Mouse (Mus musculus) liver, postnatal 0 days (tissue): Measurements from ENCODE around the gene Hist1h3c. TPM values are rescaled to one million over a fixed set of nuclear protein-coding genes. Genes with fewer than 3 reads are reported as not detected.

Source experiments
- ATAC-seq: fragments of 200-750 bp; cut with Nextera tagmentation; 2 replicates; pipeline ENCODE4 v1.8.0; 2017; ENCODE audit warnings: mild to moderate bottlenecking, moderate library complexity
- DNase-seq: peaks from one replicate; pipeline ENCODE4 v3.0.0-alpha.2; 2016
- H3K27ac ChIP-seq: fragments of 300-500 bp; sonication (generic); 2 replicates; pipeline ENCODE4 v1.5.1; 2014; ENCODE audit warnings: antibody characterized with exemption, moderate library complexity, mild to moderate bottlenecking, low read depth
- H3K27me3 ChIP-seq: fragments of 300-500 bp; sonication (generic); 2 replicates; pipeline ENCODE4 v1.6.1; 2014; ENCODE audit warnings: low read length, control low read depth, mixed read lengths; ENCODE audit not compliant: insufficient read depth
- H3K36me3 ChIP-seq: fragments of 300-500 bp; sonication (generic); replicated peaks from 2 replicates; pipeline ENCODE4 v1.6.1; 2014; ENCODE audit warnings: mild to moderate bottlenecking, control low read depth, low read length, moderate library complexity, mixed read lengths; ENCODE audit not compliant: insufficient read depth
- H3K4me1 ChIP-seq: fragments of 300-500 bp; sonication (generic); 2 replicates; pipeline ENCODE4 v1.6.1; 2014; ENCODE audit warnings: antibody characterized with exemption, mild to moderate bottlenecking, control low read depth; ENCODE audit not compliant: insufficient read depth
- H3K4me2 ChIP-seq: fragments of 300-500 bp; sonication (generic); 2 replicates; pipeline ENCODE4 v1.6.1; 2014; ENCODE audit warnings: low read depth, mild to moderate bottlenecking, low read length, moderate library complexity, mixed read lengths
- H3K4me3 ChIP-seq: fragments of 300-500 bp; sonication (generic); 2 replicates; pipeline ENCODE4 v1.5.1; 2014; ENCODE audit warnings: low read depth, low read length
- H3K9ac ChIP-seq: fragments of 300-500 bp; sonication (generic); replicated peaks from 2 replicates; pipeline ENCODE4 v1.6.1; 2014; ENCODE audit warnings: mild to moderate bottlenecking, moderate library complexity
- H3K9me3 ChIP-seq: fragments of 300-500 bp; sonication (generic); 2 replicates; pipeline ENCODE4 v1.6.1; 2016; ENCODE audit warnings: mild to moderate bottlenecking, control low read depth, low read length, mixed read lengths
- CTCF ChIP-seq: sonication (generic); IDR thresholded peaks from 2 replicates; pipeline ENCODE4 v1.5.1; 2016; ENCODE audit warnings: antibody characterized with exemption, low read depth
- EP300 ChIP-seq: IDR thresholded peaks from 2 replicates; pipeline ENCODE4 v1.6.1; 2016; ENCODE audit warnings: antibody characterized with exemption, low read depth, mild to moderate bottlenecking
- whole genome bisulfite sequencing: fragments of 180-500 bp; shearing (Covaris S2); extraction: QIAGEN DNeasy Blood & Tissue Kit; methylation state at CpG from one replicate; pipeline ENCODE4 v1.1.7; 2014; ENCODE audit not compliant: insufficient replicate concordance; 5-methylcytosine and 5-hydroxymethylcytosine counted together
- polyA plus RNA-seq: library from polyadenylated mRNA; unstranded; fragments of >200 nt; fragmentation: Nextera tagmentation; extraction: Ambion mirVana; gene quantifications from 2 replicates; pipeline ENCODE4 v1.2.1, GENCODE M21; 2015

The Hist1h3c gene
- polyA plus RNA-seq, 1 experiment from 2014 or later, result 3.5 TPM

- no peak for ATAC-seq
- H3K27me3 ChIP-seq, result no peaks in the 10 kb centered on the region
- no peaks in the 10 kb centered on the region for H3K36me3 ChIP-seq
- H3K9me3 ChIP-seq, result no peaks in the 10 kb centered on the region
- H3K4me1 ChIP-seq, result peaks cover 5% of the 10 kb centered on the region; the same call in 1 of the 2 replicates
- H3K4me2 ChIP-seq, result peak overlapping the region; percentile 52
- no peak for DNase-seq
- H3K27ac ChIP-seq, result peak overlapping the region; percentile 36
- no peak for TF ChIP-seq EP300
- TF ChIP-seq CTCF, result no peak
- peak overlapping the region; percentile 1; the same call in 1 of the 2 replicates for H3K4me3 ChIP-seq
- no peak overlapping the region; the same call in 1 of the 2 replicates for H3K9ac ChIP-seq
These were observed 3.4 kb downstream of the Hist1h3c start for GRCm38 (mm10) chr13:23742007-23742406.

- 49% methylated on average over 5 of the region's 5 CpGs for WGBS
- peak overlapping the region; percentile 72 for H3K4me3 ChIP-seq
These were observed 4.5 kb downstream of the Hist1h3c start for GRCm38 (mm10) chr13:23740910-23741309.

GRCm38 (mm10) chr13:23740256-23740840 lies 5.1 kb downstream of the Hist1h3c start:
- Histone ChIP-seq H3K36me3 (no peaks in the 10 kb centered on the region), H3K27ac (peak overlapping the region; percentile 100), H3K4me1 (peaks cover 5% of the 10 kb centered on the region; the same call in 1 of the 2 replicates), H3K9me3 (no peaks in the 10 kb centered on the region), H3K4me2 (peak overlapping the region; percentile 86), H3K27me3 (no peaks in the 10 kb centered on the region), H3K9ac (peak overlapping the region; percentile 99), H3K4me3 (peak overlapping the region; percentile 72)
- WGBS, result 26% methylated on average over 13 of the region's 13 CpGs
- TF ChIP-seq CTCF (no peak), EP300 (no peak)
- peak; percentile 2 for ATAC-seq
- DNase-seq, result no peak

More at GRCm38 (mm10) chr13:23740910-23741309, 4.5 kb downstream of the Hist1h3c start:
- H3K36me3 ChIP-seq, result no peaks in the 10 kb centered on the region
- peak overlapping the region; percentile 100 for H3K27ac ChIP-seq
- no peaks in the 10 kb centered on the region for H3K27me3 ChIP-seq
- DNase-seq (no peak), ATAC-seq (no peak)
- H3K4me1 ChIP-seq, result peaks cover 5% of the 10 kb centered on the region; the same call in 1 of the 2 replicates
- H3K9ac ChIP-seq, result peak overlapping the region; percentile 99
- peak overlapping the region; percentile 86 for H3K4me2 ChIP-seq
- no peak for TF ChIP-seq CTCF
- no peak for TF ChIP-seq EP300
- H3K9me3 ChIP-seq, result no peaks in the 10 kb centered on the region

GRCm38 (mm10) chr13:23739922-23740252 lies 5.5 kb downstream of the Hist1h3c start:
- WGBS, result under 1% methylated on average over 14 of the region's 14 CpGs
- no peaks in the 10 kb centered on the region for H3K36me3 ChIP-seq
- peaks cover 5% of the 10 kb centered on the region; the same call in 1 of the 2 replicates for H3K4me1 ChIP-seq
- peak overlapping the region; percentile 86 for H3K4me2 ChIP-seq
- H3K9ac ChIP-seq, result peak overlapping the region; percentile 99
- H3K27me3 ChIP-seq, result no peaks in the 10 kb centered on the region
- peak overlapping the region; percentile 100 for H3K27ac ChIP-seq
- ATAC-seq, result no peak
- H3K9me3 ChIP-seq, result no peaks in the 10 kb centered on the region
- peak overlapping the region; percentile 72 for H3K4me3 ChIP-seq
- DNase-seq, result no peak
- TF ChIP-seq CTCF (no peak), EP300 (peak; percentile 12)

GRCm38 (mm10) chr13:23739069-23739921 lies 6.1 kb downstream of the Hist1h3c start:
- no peak for TF ChIP-seq CTCF
- peak; percentile 48 for TF ChIP-seq EP300

GRCm38 (mm10) chr13:23738677-23739068 lies 6.7 kb downstream of the Hist1h3c start, which contains the start of gene Hist1h1c:
Hist1h1c (plus strand) TSS chr13:23738808.
- TF ChIP-seq CTCF, result peak; percentile 39; the same call in 1 of the 2 replicates
- no peak for TF ChIP-seq EP300
- Histone ChIP-seq H3K4me3 (peak within 1 kb of the TSS; percentile 72), H3K9ac (peak within 1 kb of the TSS; percentile 99), H3K27ac (peak within 1 kb of the TSS; percentile 100), H3K36me3 (no peaks in the 10 kb centered on the region), H3K4me2 (peak within 1 kb of the TSS; percentile 86), H3K27me3 (no peaks in the 10 kb centered on the region), H3K4me1 (peaks cover 5% of the 10 kb centered on the region; the same call in 1 of the 2 replicates), H3K9me3 (no peaks in the 10 kb centered on the region)
- DNase-seq (peak; percentile 96), ATAC-seq (peak; percentile 81)
- WGBS, result 0% methylated on average over 31 of the region's 38 CpGs

More at GRCm38 (mm10) chr13:23739069-23739921, 6.1 kb downstream of the Hist1h3c start:
- Histone ChIP-seq H3K4me3 (peak overlapping the region; percentile 72), H3K4me2 (peak overlapping the region; percentile 86), H3K4me1 (peaks cover 5% of the 10 kb centered on the region; the same call in 1 of the 2 replicates), H3K27me3 (no peaks in the 10 kb centered on the region), H3K27ac (peak overlapping the region; percentile 100), H3K9ac (peak overlapping the region; percentile 99), H3K9me3 (no peaks in the 10 kb centered on the region), H3K36me3 (no peaks in the 10 kb centered on the region)
- 0% methylated on average over 39 of the region's 39 CpGs for WGBS
- peak; percentile 92 for DNase-seq
- peak; percentile 59 for ATAC-seq
